Mouse (Mus musculus) layer of hippocampus, adult 18-20 months (tissue): ENCODE measurements at regions not wholly inside any gene's neighbourhood (a gene's known extent, or its start where the extent isn't known, plus 50 kb on each side); places are given as distances from the start of the nearest gene placed in this dataset.
A peak's percentile ranks its signal among the peaks of the same experiment; 100 is the strongest.
"Not testable (repeated sequence)": the region's sequence is repeated elsewhere in the genome, so short reads cannot be mapped to it uniquely, and the experiment has no call there.

Experiments used
- DNase-seq, 2 experiments: peaks; one replicate each; pipeline ENCODE4 v3.0.0; 2022; ENCODE audit warnings: low spot score in 2 of 2

GRCm38 (mm10) chr3:21149618-21150017 is 782.6 kb upstream of the Agtr1b start:
- no peak for DNase-seq

GRCm38 (mm10) chr3:21128821-21129504 is 762.0 kb upstream of the Agtr1b start:
- no peak for DNase-seq

- DNase-seq = no peak
Measured at GRCm38 (mm10) chr3:21126191-21126590, 759.2 kb upstream of the Agtr1b start.

- DNase-seq = no peak
Measured at GRCm38 (mm10) chr3:21118164-21118902, 751.4 kb upstream of the Agtr1b start.

GRCm38 (mm10) chr3:21111735-21112518 is 745.0 kb upstream of the Agtr1b start:
- DNase-seq = no peak

- DNase-seq = no peak
Measured at GRCm38 (mm10) chr3:21090206-21090605, 723.2 kb upstream of the Agtr1b start.

- no peak for DNase-seq
Measured at GRCm38 (mm10) chr3:21086426-21086825, 719.4 kb upstream of the Agtr1b start.

GRCm38 (mm10) chr3:21077548-21077947 is 710.6 kb upstream of the Agtr1b start:
- no peak for DNase-seq

- not testable (repeated sequence) for DNase-seq
Measured at GRCm38 (mm10) chr3:21053337-21053736, 686.4 kb upstream of the Agtr1b start.

GRCm38 (mm10) chr3:21049365-21049764 is 682.4 kb upstream of the Agtr1b start:
- not testable (repeated sequence) for DNase-seq

- DNase-seq = no peak
Measured at GRCm38 (mm10) chr3:21045981-21046380, 679.0 kb upstream of the Agtr1b start.

- peak; percentile 22 to 71 for DNase-seq
Measured at GRCm38 (mm10) chr3:21025876-21026275, 658.9 kb upstream of the Agtr1b start.

- peak; percentile 13 to 69 for DNase-seq
Measured at GRCm38 (mm10) chr3:21020946-21021345, 654.0 kb upstream of the Agtr1b start.

GRCm38 (mm10) chr3:21020297-21020696 is 653.3 kb upstream of the Agtr1b start:
- DNase-seq = no peak

- DNase-seq = no peak
Measured at GRCm38 (mm10) chr3:21009650-21010049, 642.7 kb upstream of the Agtr1b start.

GRCm38 (mm10) chr3:20998295-20998694 is 631.3 kb upstream of the Agtr1b start:
- DNase-seq = no peak

- no peak for DNase-seq
Measured at GRCm38 (mm10) chr3:20989486-20989970, 622.6 kb upstream of the Agtr1b start.

GRCm38 (mm10) chr3:20986942-20987341 is 620.0 kb upstream of the Agtr1b start:
- DNase-seq = no peak

GRCm38 (mm10) chr3:20986377-20986727 is 619.4 kb upstream of the Agtr1b start:
- DNase-seq = peak in 1 of 2 experiments; percentile 24

GRCm38 (mm10) chr3:20985682-20986376 is 618.9 kb upstream of the Agtr1b start:
- DNase-seq = peak; percentile 28 to 54

GRCm38 (mm10) chr3:20984146-20984545 is 617.2 kb upstream of the Agtr1b start:
- no peak for DNase-seq
